Mouse (Mus musculus) mammary gland, adult 2 months (tissue): Measurements from ENCODE around the gene Coro1a. TPM values are rescaled to one million over a fixed set of nuclear protein-coding genes. Genes with fewer than 3 reads are reported as not detected.

Experiments
- polyA plus RNA-seq: library from polyadenylated mRNA; depleted of rRNA; stranded (reverse); fragments of >200 nt; gene quantifications from 2 replicates; pipeline ENCODE4 v1.2.3, GENCODE M21; 2012; ENCODE audit warnings: low replicate concordance; rRNA removed

Coro1a gene
- 442 and 1,092 TPM in 2 replicates for polyA plus RNA-seq

DNA sequence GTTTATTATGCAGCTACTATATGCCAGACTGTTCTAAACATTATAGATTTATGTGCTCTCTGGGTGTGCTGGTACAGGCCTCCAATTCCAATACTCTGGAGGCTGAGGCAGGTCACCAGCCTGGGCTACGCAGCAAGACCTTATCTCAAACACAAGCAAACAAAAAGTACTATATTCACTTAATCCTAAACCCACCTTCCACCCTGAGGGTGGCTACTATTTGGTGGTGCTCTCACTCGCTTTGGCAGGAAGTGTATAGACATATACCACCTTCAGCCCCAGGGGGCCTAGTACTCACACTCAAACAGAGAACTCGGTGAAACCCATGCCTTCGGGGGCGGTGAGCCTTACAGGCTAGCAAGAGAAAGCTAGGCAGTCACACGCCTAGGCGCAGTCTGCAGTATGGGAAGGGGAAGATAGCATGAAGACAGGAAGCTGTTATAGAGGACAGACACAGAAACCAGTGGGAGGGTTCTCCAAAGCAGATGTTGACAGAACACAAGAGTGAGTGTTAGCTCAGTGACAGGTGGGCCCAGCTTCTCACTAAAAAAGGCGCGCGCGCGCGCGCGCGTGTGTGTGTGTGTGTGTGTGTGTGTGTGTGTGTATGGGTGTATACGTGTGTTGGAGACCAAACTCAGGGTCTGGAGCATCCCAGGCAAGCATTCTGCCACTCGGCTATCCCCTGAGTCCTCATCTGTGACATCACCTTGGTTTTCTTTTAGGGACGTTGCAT, at the start of gene Coro1a:
Gene Coro1a, minus strand, starts transcription at position 346 of the 733 bp plus-strand sequence.

GRCm38 (mm10) chr7:126695631-126696207, 11.9 kb downstream of the Coro1a start, which contains the start of gene Slx1b:
Gene Slx1b (minus strand): TSS chr7:126695784.

DNA sequence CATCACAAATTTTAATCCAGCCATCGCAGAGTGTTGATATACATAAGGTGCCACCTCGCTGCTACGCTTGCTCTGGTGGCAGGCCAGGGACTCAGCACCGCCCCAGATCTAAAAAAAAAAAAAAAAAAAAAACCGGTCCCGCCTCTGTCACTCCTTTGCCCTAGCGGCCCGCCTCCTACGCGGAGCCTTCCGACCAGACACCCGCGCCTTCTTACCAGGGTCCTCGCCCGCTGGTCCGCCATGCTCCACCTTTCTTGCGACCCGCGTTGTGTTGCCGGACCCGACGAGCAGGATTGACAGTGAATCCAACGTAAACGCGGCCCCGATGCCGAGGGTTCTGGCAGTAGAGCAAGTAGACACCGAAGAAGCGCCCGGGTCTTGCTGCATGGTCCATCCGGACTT, 12.4 kb downstream of the Coro1a start, which contains the start of gene Bola2:
Gene Bola2, plus strand, starts transcription at position 192 of the 402 bp plus-strand sequence.

DNA sequence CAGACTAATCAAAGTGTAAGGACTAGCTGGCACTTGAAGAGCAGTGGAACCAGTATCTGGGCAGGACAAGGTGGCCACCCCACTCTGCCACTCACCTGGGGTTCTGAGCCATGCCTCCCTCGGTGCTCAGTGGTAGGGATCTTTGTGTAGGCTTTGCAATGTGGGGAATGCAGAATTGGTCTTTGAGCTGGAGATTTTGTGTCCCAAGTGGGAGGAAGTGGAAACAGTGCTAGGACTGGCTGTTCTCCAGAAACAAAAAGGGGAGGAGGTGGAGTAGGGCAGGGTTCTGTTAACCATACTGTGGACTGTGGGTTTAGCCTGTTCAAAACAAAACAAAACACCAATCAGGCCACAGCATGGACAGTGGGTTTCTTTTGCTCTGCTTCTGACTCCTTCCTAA, 31.4 kb downstream of the Coro1a start, which contains the start of gene Sult1a1:
Gene Sult1a1, minus strand, starts transcription at position 226 of the 400 bp plus-strand sequence.

Other genes with a start within 250 kb of the Coro1a start
- gene Atp2a1, start 244.7 kb downstream of the Coro1a start, polyA plus RNA-seq, result 2.1 and 8,579 TPM in 2 replicates
- gene Sh2b1, start 232.4 kb downstream of the Coro1a start, polyA plus RNA-seq, result 72.9 and 90.1 TPM in 2 replicates
- 127 and 145 TPM in 2 replicates for gene Tufm, start 220.4 kb downstream of the Coro1a start, polyA plus RNA-seq
- gene Atxn2l, start 204.3 kb downstream of the Coro1a start, polyA plus RNA-seq, result 133 and 391 TPM in 2 replicates
- 90.1 and 104 TPM in 2 replicates for gene Eif3c, start 141.4 kb downstream of the Coro1a start, polyA plus RNA-seq
- 10.8 and 21.5 TPM in 2 replicates for gene Apobr, start 122.8 kb downstream of the Coro1a start, polyA plus RNA-seq
- gene Cln3, start 122.0 kb downstream of the Coro1a start, polyA plus RNA-seq, result 100 and 141 TPM in 2 replicates
- gene Il27, start 112.8 kb downstream of the Coro1a start, polyA plus RNA-seq, result 0.85 and 1.1 TPM in 2 replicates
- gene Nupr1, start 76.9 kb downstream of the Coro1a start, polyA plus RNA-seq, result 40.6 and 61.2 TPM in 2 replicates
- 71.7 and 78.0 TPM in 2 replicates for gene Sgf29, start 58.5 kb downstream of the Coro1a start, polyA plus RNA-seq
- 130 and 194 TPM in 2 replicates for gene Sult1a1, start 31.4 kb downstream of the Coro1a start, polyA plus RNA-seq
- 29.7 and 49.0 TPM in 2 replicates for gene Bola2, start 12.4 kb downstream of the Coro1a start, polyA plus RNA-seq
- 27.3 and 33.4 TPM in 2 replicates for gene Slx1b, start 12.0 kb downstream of the Coro1a start, polyA plus RNA-seq
- 204 and 252 TPM in 2 replicates for gene Mapk3, start 51.8 kb upstream of the Coro1a start, polyA plus RNA-seq
- 40.1 and 57.3 TPM in 2 replicates for gene Gdpd3, start 58.5 kb upstream of the Coro1a start, polyA plus RNA-seq
- 391 and 922 TPM in 2 replicates for gene Ypel3, start 69.2 kb upstream of the Coro1a start, polyA plus RNA-seq
- gene Tbx6, start 73.7 kb upstream of the Coro1a start, polyA plus RNA-seq, result 11.6 and 16.3 TPM in 2 replicates
- 180 and 199 TPM in 2 replicates for gene Ppp4c, start 84.7 kb upstream of the Coro1a start, polyA plus RNA-seq
- 44.5 and 50.4 TPM in 2 replicates for gene Fam57b, start 89.9 kb upstream of the Coro1a start, polyA plus RNA-seq
- not detected in 2 replicates for gene 4930451I11Rik, start 123.9 kb upstream of the Coro1a start, polyA plus RNA-seq
- 0.04 TPM in 1 of 2 replicates, not detected in the other for gene Doc2a, start 139.6 kb upstream of the Coro1a start, polyA plus RNA-seq
- 2.8 and 3.3 TPM in 2 replicates for gene Hirip3, start 154.2 kb upstream of the Coro1a start, polyA plus RNA-seq
- gene Ino80e, start 154.6 kb upstream of the Coro1a start, polyA plus RNA-seq, result 67.6 and 89.1 TPM in 2 replicates
- 75.5 and 171 TPM in 2 replicates for gene Taok2, start 176.9 kb upstream of the Coro1a start, polyA plus RNA-seq
- 96.1 and 130 TPM in 2 replicates for gene Tmem219, start 215.1 kb upstream of the Coro1a start, polyA plus RNA-seq
- 24.1 and 31.6 TPM in 2 replicates for gene Kctd13, start 221.1 kb upstream of the Coro1a start, polyA plus RNA-seq
- gene Asphd1, start 241.8 kb upstream of the Coro1a start, polyA plus RNA-seq, result 0.20 and 0.35 TPM in 2 replicates
- gene Sez6l2, start 242.8 kb upstream of the Coro1a start, polyA plus RNA-seq, result 3.1 and 3.5 TPM in 2 replicates